Mouse (Mus musculus) central nervous system, embryonic 18 days (tissue): ENCODE measurements around the gene Srp54b. TPM values are rescaled to one million over a fixed set of nuclear protein-coding genes. Genes with fewer than 3 reads are reported as not detected.

Experiments
- polyA plus RNA-seq: library from polyadenylated mRNA; depleted of rRNA; stranded (reverse); fragments of >200 nt; gene quantifications from 2 replicates; pipeline ENCODE4 v1.2.3, GENCODE M21; 2012; rRNA removed

Srp54b gene
- 39.5 and 41.4 TPM in 2 replicates for polyA plus RNA-seq

GRCm38 (mm10) chr12:55154559-55155448 is at the start of gene Srp54b:
TSS of gene Srp54b (plus strand) at chr12:55155104.

GRCm38 (mm10) chr12:55124242-55124641 is 30.7 kb upstream of the Srp54b start, which contains the start of gene Fam177a:
TSS of gene Fam177a (plus strand) at chr12:55124469.

GRCm38 (mm10) chr12:55199306-55199705 is 44.4 kb downstream of the Srp54b start, which contains the start of gene 1700047I17Rik2:
TSS of gene 1700047I17Rik2 (plus strand) at chr12:55199592.

GRCm38 (mm10) chr12:55229626-55230519 is 75.0 kb downstream of the Srp54b start, which contains the start of gene Srp54c:
TSS of gene Srp54c (plus strand) at chr12:55230168.

Other genes starting within 250 kb of the Srp54b start
- not detected in 2 replicates for gene Gm20403, start 168.6 kb upstream of the Srp54b start, polyA plus RNA-seq
- gene Baz1a, start 140.8 kb upstream of the Srp54b start, polyA plus RNA-seq: 3.2 and 3.6 TPM in 2 replicates
- gene 2700097O09Rik, start 75.0 kb upstream of the Srp54b start, polyA plus RNA-seq: 27.6 and 29.4 TPM in 2 replicates
- gene Srp54a, start 74.8 kb upstream of the Srp54b start, polyA plus RNA-seq: 58.3 and 69.1 TPM in 2 replicates
- gene Fam177a, start 30.6 kb upstream of the Srp54b start, polyA plus RNA-seq: 36.9 and 37.1 TPM in 2 replicates
- gene 1700047I17Rik2, start 44.5 kb downstream of the Srp54b start, polyA plus RNA-seq: not detected in 2 replicates
- 52.8 and 56.9 TPM in 2 replicates for gene Srp54c, start 75.1 kb downstream of the Srp54b start, polyA plus RNA-seq
- 8.0 and 9.0 TPM in 2 replicates for gene 1110008L16Rik, start 144.5 kb downstream of the Srp54b start, polyA plus RNA-seq
- gene Ppp2r3c, start 147.9 kb downstream of the Srp54b start, polyA plus RNA-seq: 17.6 and 19.3 TPM in 2 replicates
- 188 and 189 TPM in 2 replicates for gene Psma6, start 229.1 kb downstream of the Srp54b start, polyA plus RNA-seq